18 mouse cellular contexts compared by ENCODE assay signal in genomic region chr17:85908709-85909108, GRCm38 (mm10).
"Had no signal": no experiment of that assay in that cellular context is flagged by ENCODE, and none has a peak within 500 bp of the region (broad histone marks: within the 10 kb centered on the region; RNA-seq: fewer than 3 reads in every experiment).

No protein-coding gene starts in this region.

- H3K4me1 ChIP-seq: megakaryocyte, embryonic 14.5 days; midbrain, embryonic 13.5 days; neural tube, embryonic 13.5 days had no signal

- H3K27ac ChIP-seq: midbrain, embryonic 13.5 days; neural tube, embryonic 13.5 days; neural tube, embryonic 15.5 days had no signal

- H3K4me2 ChIP-seq: lung, embryonic 14.5 days; midbrain, embryonic 11.5 days; midbrain, embryonic 13.5 days; neural tube, embryonic 13.5 days; neural tube, embryonic 15.5 days had no signal

- H3K36me3 ChIP-seq: midbrain, embryonic 13.5 days; neural tube, embryonic 13.5 days; neural tube, embryonic 15.5 days had no signal

- H3K9ac ChIP-seq: lung, embryonic 14.5 days; midbrain, embryonic 13.5 days; neural tube, embryonic 13.5 days; neural tube, embryonic 15.5 days had no signal

- DNase-seq: lung, adult 18-20 months; lung, embryonic 14.5 days; lung, postnatal 10 days; lung, postnatal 4 days; retina, postnatal 1 day; right cerebral cortex, adult 18-20 months; right cerebral cortex, postnatal 25 days; right cerebral cortex, postnatal 4 days; spleen, adult 18-20 months; thymus, adult 18-20 months; thymus, postnatal 14 days; thymus, postnatal 36 days had no signal

- H3K27me3 ChIP-seq: midbrain, embryonic 13.5 days; neural tube, embryonic 13.5 days; neural tube, embryonic 15.5 days had no signal

- H3K9me3 ChIP-seq: neural tube, embryonic 13.5 days; neural tube, embryonic 15.5 days had no signal

- ATAC-seq: midbrain, embryonic 13.5 days; midbrain, embryonic 16.5 days had no signal

- H3K4me3 ChIP-seq: megakaryocyte, embryonic 14.5 days; midbrain, embryonic 13.5 days; neural tube, embryonic 13.5 days; neural tube, embryonic 15.5 days had no signal
